In the genomic region with DNA sequence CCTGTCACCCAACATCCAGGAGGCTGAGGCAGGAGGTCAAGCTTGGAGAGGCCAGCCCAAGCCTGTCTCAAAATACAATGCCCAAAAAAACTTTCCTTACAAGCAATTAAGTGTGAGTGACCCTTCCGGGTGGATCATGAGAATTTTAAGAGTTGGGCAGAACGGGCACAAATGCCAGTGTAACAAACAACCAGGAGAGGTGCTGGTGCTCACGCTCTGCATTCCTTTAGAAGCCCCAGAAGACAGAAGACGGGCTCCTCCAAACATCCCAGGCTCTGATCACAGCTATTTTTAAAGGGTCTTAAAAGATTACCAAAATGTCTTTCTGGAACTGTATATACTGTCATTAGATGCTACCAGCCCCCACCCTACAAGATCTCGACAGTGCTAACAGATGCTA, we compare ENCODE assay signal across 10 mouse cellular contexts. TPM values are rescaled to one million over a fixed set of nuclear protein-coding genes. Genes with fewer than 3 reads are reported as not detected.
DNase-seq lines count a peak whose midpoint lies in the region; ATAC-seq and TF ChIP-seq lines count a peak whose summit lies in the region.
"Had no signal": no experiment of that assay in that cellular context is flagged by ENCODE, and none has a peak within 500 bp of the region (broad histone marks: within the 10 kb centered on the region; RNA-seq: fewer than 3 reads in every experiment).

No protein-coding gene starts in this region.

- H3K36me3 ChIP-seq in kidney, adult 2 months (ENCODE audit: control insufficient read depth, insufficient read depth, low read length), result no peaks in the 10 kb centered on the region
- H3K36me3 ChIP-seq in hindbrain, embryonic 14.5 days (replicated peaks; ENCODE audit: control insufficient read depth, insufficient read depth), result no peaks in the 10 kb centered on the region
- no peaks in the 10 kb centered on the region for H3K36me3 ChIP-seq in midbrain, embryonic 13.5 days
- H3K36me3 ChIP-seq: G1E had no signal

- H3K4me3 ChIP-seq in kidney, adult 2 months (ENCODE audit: insufficient read depth, low read depth, low read length), result peak overlapping the region; percentile 1; the same call in 1 of the 2 replicates
- H3K4me3 ChIP-seq in cortical plate, adult 2 months (ENCODE audit: insufficient read depth, low read length), result peak overlapping the region; percentile 67; the same call in 1 of the 2 replicates
- H3K4me3 ChIP-seq in hindbrain, embryonic 14.5 days (replicated peaks; ENCODE audit: low read length), result peak overlapping the region; percentile 88
- peak overlapping the region; percentile 79 for H3K4me3 ChIP-seq in midbrain, embryonic 13.5 days (replicated peaks)

- no peaks in the 10 kb centered on the region for H3K27me3 ChIP-seq in kidney, adult 2 months (replicated peaks; ENCODE audit: control insufficient read depth, insufficient read depth, low read length)
- no peaks in the 10 kb centered on the region for H3K27me3 ChIP-seq in hindbrain, embryonic 14.5 days (ENCODE audit: control insufficient read depth, insufficient read depth, low read length)
- no peaks in the 10 kb centered on the region for H3K27me3 ChIP-seq in midbrain, embryonic 13.5 days

- H3K9ac ChIP-seq in hindbrain, embryonic 14.5 days, result peak overlapping the region; percentile 81
- no peak overlapping the region for H3K9ac ChIP-seq in midbrain, embryonic 13.5 days (replicated peaks)

- no peaks in the 10 kb centered on the region for H3K9me3 ChIP-seq in hindbrain, embryonic 14.5 days (ENCODE audit: control insufficient read depth, low read length)
- no peaks in the 10 kb centered on the region for H3K9me3 ChIP-seq in midbrain, embryonic 13.5 days

- H3K4me1 ChIP-seq in kidney, adult 2 months (ENCODE audit: control insufficient read depth, insufficient read depth, low read length), result peaks cover 13% of the 10 kb centered on the region
- 0 out of 2 replicates have a peak, but pooled peaks cover 3% of the 10 kb centered on the region for H3K4me1 ChIP-seq in cortical plate, adult 2 months (ENCODE audit: control insufficient read depth, insufficient read depth, low read length)
- H3K4me1 ChIP-seq in hindbrain, embryonic 14.5 days (replicated peaks; ENCODE audit: control insufficient read depth, insufficient read depth, low read length), result no peaks in the 10 kb centered on the region; the same call in 1 of the 2 replicates
- H3K4me1 ChIP-seq in midbrain, embryonic 13.5 days (replicated peaks), result peaks cover 14% of the 10 kb centered on the region

- no peak for DNase-seq in kidney, adult 2 months
- no peak for DNase-seq in kidney, adult 8-10 months
- DNase-seq in hindbrain, embryonic 14.5 days (ENCODE audit: low spot score), result no peak
- DNase-seq in right cerebral cortex, postnatal 36 days (ENCODE audit: low spot score in 2 of 2), result no peak
- no peak for DNase-seq in left cerebral cortex, adult 8-10 months (ENCODE audit: low spot score in 2 of 2)
- no peak for DNase-seq in right cerebral cortex, adult 18-20 months
- DNase-seq: cerebellum, adult 11-12 months had no signal

- TF ChIP-seq POLR2A in kidney, adult 2 months (IDR thresholded peaks at IDR 0.05; ENCODE audit: low read depth, low read length), result no peak
- no peak for TF ChIP-seq POLR2A in cortical plate, adult 2 months (IDR thresholded peaks at IDR 0.05; ENCODE audit: extremely low read depth, insufficient read depth, low read length)

- WGBS in kidney, adult 2 months, result 14% methylated on average over 5 of the region's 5 CpGs
- WGBS in hindbrain, embryonic 14.5 days, result 28% methylated on average over 5 of the region's 5 CpGs
- WGBS in midbrain, embryonic 13.5 days, result 31% methylated on average over 5 of the region's 5 CpGs

- ATAC-seq in hindbrain, embryonic 14.5 days (ENCODE audit: low FRiP score), result no peak
- no peak for ATAC-seq in midbrain, embryonic 13.5 days

- H3K4me2 ChIP-seq in hindbrain, embryonic 14.5 days (replicated peaks), result peak overlapping the region; percentile 66
- H3K4me2 ChIP-seq in midbrain, embryonic 13.5 days (replicated peaks), result peak overlapping the region; percentile 78

- no peak for TF ChIP-seq CTCF in kidney, adult 2 months (conservative IDR thresholded peaks at IDR 0.05; ENCODE audit: insufficient read depth, insufficient read length, low read depth, low read length)
- TF ChIP-seq CTCF in cortical plate, adult 2 months (IDR thresholded peaks at IDR 0.05; ENCODE audit: extremely low read depth, insufficient read depth, low read length), result no peak

- H3K27ac ChIP-seq in kidney, adult 2 months (ENCODE audit: insufficient read depth, low read depth, low read length), result 0 out of 2 replicates have a peak overlapping the region, but pooled peaks have one; percentile 40
- no peak overlapping the region for H3K27ac ChIP-seq in cortical plate, adult 2 months (ENCODE audit: insufficient read depth, low read length)
- no peak overlapping the region for H3K27ac ChIP-seq in hindbrain, embryonic 14.5 days
- no peak overlapping the region for H3K27ac ChIP-seq in midbrain, embryonic 13.5 days

RNA-seq across cellular contexts. Expression of a gene that starts 2.5 kb away (rescaled TPM):
- polyA plus RNA-seq in kidney, adult 2 months (2012; rRNA removed), result 12.1 and 14.2 TPM in 2 replicates
- 6.5 and 7.1 TPM in 2 replicates for polyA plus RNA-seq in cortical plate, adult 2 months (2012; rRNA removed)
- 11.3 and 11.4 TPM in 2 replicates for polyA plus RNA-seq in hindbrain, embryonic 14.5 days (2014; fragmentation: Nextera tagmentation; extraction: Ambion mirVana)
- 7.1 and 10.0 TPM in 2 replicates for polyA plus RNA-seq in midbrain, embryonic 13.5 days (2015; fragmentation: Nextera tagmentation; extraction: Ambion mirVana)
- total RNA-seq in left cerebral cortex, adult 8-10 months (2022), result 10 to 100 TPM; 16.6 to 27.2 (median 26.0) TPM
- polyA plus RNA-seq: G1E had no signal

Comparison
In these comparisons a context has a peak if more than half of its experiments do, and no peak if none do; other contexts are left out.
1. H3K4me3 ChIP-seq: peak in every context shown above with its lines; median percentile 88 in hindbrain, embryonic 14.5 days; 79 in midbrain, embryonic 13.5 days; 67 in cortical plate, adult 2 months; 1 in kidney, adult 2 months.